Mouse (Mus musculus) erythroblast, embryonic 14.5 days (primary cell): ENCODE data around the gene Adam8.

Experiments used
- GATA1 ChIP-seq: IDR thresholded peaks from 2 replicates; pipeline ENCODE4 v1.6.1; 2012; ENCODE audit warnings: low read length, inconsistent platforms, mixed read lengths
- TAL1 ChIP-seq: IDR thresholded peaks from 3 replicates; pipeline ENCODE4 v1.6.1; 2012; ENCODE audit warnings: low read length, inconsistent platforms, mixed read lengths

GRCm38 (mm10) chr7:139950283-139950971 is 41.9 kb downstream of the Adam8 start:
- TF ChIP-seq TAL1, result no peak
- no peak for TF ChIP-seq GATA1
